Mouse (Mus musculus): Measurements from ENCODE around the gene Nbl1.

DNA sequence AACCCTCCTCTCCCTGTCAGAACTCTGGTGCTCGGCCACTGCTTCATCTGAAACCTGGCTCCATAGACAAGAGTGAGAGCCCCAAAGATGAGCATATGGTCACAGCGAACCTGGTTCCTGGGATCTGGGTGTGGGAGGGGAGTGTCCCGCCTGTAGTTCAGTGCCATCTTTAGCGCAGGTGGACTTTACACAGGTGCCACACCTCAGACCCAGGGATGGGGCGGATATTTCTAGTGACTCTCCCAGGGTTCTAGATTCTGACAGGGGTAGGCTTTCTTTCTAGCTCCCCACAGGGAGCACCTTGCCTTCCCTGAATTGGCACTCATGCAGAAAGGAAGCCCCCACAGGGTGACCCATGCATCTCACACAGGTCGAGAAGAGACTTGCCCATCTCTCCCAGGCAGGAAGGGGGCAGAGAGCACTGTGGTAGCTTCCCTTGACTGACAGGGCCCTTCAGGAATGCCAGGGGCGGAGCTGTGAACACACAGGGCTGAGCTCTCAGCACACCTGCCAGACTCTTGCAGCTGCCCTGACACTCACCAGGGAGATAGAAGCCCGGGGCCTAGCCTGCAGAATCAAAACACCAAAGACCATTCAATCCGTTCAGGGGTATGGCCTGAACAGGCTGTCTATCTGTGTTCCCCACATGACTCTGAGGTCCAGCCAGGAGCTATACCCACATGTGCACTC is 3.7 kb downstream of the Nbl1 start:
- TF ChIP-seq GATA1 (IDR thresholded peaks at IDR 0.05; ENCODE audit: low read length) (no peak), TAL1 (IDR thresholded peaks at IDR 0.05; ENCODE audit: low read length) (no peak)
